Mouse (Mus musculus) erythroblast, adult 5-6 weeks (primary cell): Measurements from ENCODE around the gene Fermt2. TPM values are rescaled to one million over a fixed set of nuclear protein-coding genes. Genes with fewer than 3 reads are reported as not detected.
"Not testable (repeated sequence)": the region's sequence is repeated elsewhere in the genome, so short reads cannot be mapped to it uniquely, and the experiment has no call there.

Experiments used
- ATAC-seq: replicated peaks from 2 replicates; pipeline ENCODE4 v1.8.0; 2016; ENCODE audit warnings: moderate number of reproducible peaks, mild to moderate bottlenecking, moderate TSS enrichment, inconsistent platforms; ENCODE audit not compliant: poor library complexity, low FRiP score, severe bottlenecking
- total RNA-seq, 2 experiments: library from RNA; stranded (forward) in 1 of 2; stranded (reverse) in 1 of 2; fragments of 150-400 nt in 1 of 2; fragments of 200-764, 138-1000 nt in 1 of 2; gene quantifications; 2 replicates each; pipeline versions ENCODE4 v1.2.3 to v1.2.4; 2015 to 2017; ENCODE audit warnings: low replicate concordance in 2 of 2

Fermt2 gene
- total RNA-seq, 2 experiments from 2014 or later: not detected

- ATAC-seq: not testable (repeated sequence)
Observed at GRCm38 (mm10) chr14:45466371-45466770, 63.5 kb downstream of the Fermt2 start.

GRCm38 (mm10) chr14:45464036-45465035 lies 65.6 kb downstream of the Fermt2 start:
- ATAC-seq: no peak

GRCm38 (mm10) chr14:45463599-45463998 lies 66.3 kb downstream of the Fermt2 start:
- ATAC-seq: no peak

GRCm38 (mm10) chr14:45462875-45463475 lies 66.9 kb downstream of the Fermt2 start:
- ATAC-seq: no peak

- no peak for ATAC-seq
Observed at GRCm38 (mm10) chr14:45462374-45462773, 67.5 kb downstream of the Fermt2 start.

GRCm38 (mm10) chr14:45461945-45462344 lies 68.0 kb downstream of the Fermt2 start:
- ATAC-seq: no peak

- no peak for ATAC-seq
Observed at GRCm38 (mm10) chr14:45460491-45460890, 69.4 kb downstream of the Fermt2 start.

GRCm38 (mm10) chr14:45459877-45460276 lies 70.0 kb downstream of the Fermt2 start:
- ATAC-seq: no peak

GRCm38 (mm10) chr14:45457003-45457402 lies 72.9 kb downstream of the Fermt2 start:
- no peak for ATAC-seq

GRCm38 (mm10) chr14:45456502-45456846 lies 73.4 kb downstream of the Fermt2 start:
- ATAC-seq: no peak

GRCm38 (mm10) chr14:45455651-45456501 lies 74.0 kb downstream of the Fermt2 start:
- no peak for ATAC-seq

- ATAC-seq: no peak
Observed at GRCm38 (mm10) chr14:45453538-45454233, 76.2 kb downstream of the Fermt2 start.

GRCm38 (mm10) chr14:45452861-45453512 lies 76.9 kb downstream of the Fermt2 start:
- ATAC-seq: no peak

- no peak for ATAC-seq
Observed at GRCm38 (mm10) chr14:45452148-45452547, 77.8 kb downstream of the Fermt2 start.

GRCm38 (mm10) chr14:45451090-45451489 lies 78.8 kb downstream of the Fermt2 start:
- ATAC-seq: no peak

- no peak for ATAC-seq
Observed at GRCm38 (mm10) chr14:45446777-45447176, 83.1 kb downstream of the Fermt2 start.

GRCm38 (mm10) chr14:45445445-45445844 lies 84.5 kb downstream of the Fermt2 start:
- ATAC-seq: no peak

GRCm38 (mm10) chr14:45444870-45445269 lies 85.0 kb downstream of the Fermt2 start:
- ATAC-seq: no peak
